Mouse (Mus musculus) kidney, adult 8-10 months (tissue): ENCODE measurements around the gene Gm572.

Experiments
- DNase-seq, 2 experiments: peaks; one replicate each; pipeline ENCODE4 v3.0.0; 2022

Gm572 gene

GRCm38 (mm10) chr4:148625756-148626622 is 17.1 kb upstream of the Gm572 start:
- peak in 1 of 2 experiments; percentile 50 for DNase-seq

- peak; percentile 94 to 96 for DNase-seq
Observed at GRCm38 (mm10) chr4:148626623-148627185, 16.4 kb upstream of the Gm572 start, which contains the start of gene Tardbp. Tardbp (minus strand) TSS chr4:148627019.

GRCm38 (mm10) chr4:148627246-148627645 is 15.9 kb upstream of the Gm572 start:
- no peak for DNase-seq

- DNase-seq = peak in 1 of 2 experiments; percentile 60
Observed at GRCm38 (mm10) chr4:148632013-148632692, 11.0 kb upstream of the Gm572 start.

GRCm38 (mm10) chr4:148633395-148634061 is 9.6 kb upstream of the Gm572 start:
- DNase-seq = no peak

- no peak for DNase-seq
Observed at GRCm38 (mm10) chr4:148635309-148635708, 7.8 kb upstream of the Gm572 start.

GRCm38 (mm10) chr4:148638302-148638701 is 4.8 kb upstream of the Gm572 start:
- no peak for DNase-seq

GRCm38 (mm10) chr4:148639455-148639854 is 3.7 kb upstream of the Gm572 start:
- DNase-seq = no peak

GRCm38 (mm10) chr4:148641121-148641520 is 2.0 kb upstream of the Gm572 start:
- peak; percentile 82 to 92 for DNase-seq

GRCm38 (mm10) chr4:148644157-148644511 is 1.0 kb downstream of the Gm572 start:
- peak; percentile 84 to 90 for DNase-seq

- DNase-seq = peak in 1 of 2 experiments; percentile 33
Observed at GRCm38 (mm10) chr4:148644926-148645325, 1.8 kb downstream of the Gm572 start.

GRCm38 (mm10) chr4:148646616-148647015 is 3.5 kb downstream of the Gm572 start:
- DNase-seq = no peak

GRCm38 (mm10) chr4:148649309-148649708 is 6.2 kb downstream of the Gm572 start:
- DNase-seq = no peak

- DNase-seq = peak; percentile 45 to 50
Observed at GRCm38 (mm10) chr4:148651045-148651444, 7.9 kb downstream of the Gm572 start.

GRCm38 (mm10) chr4:148654701-148655398 is 11.7 kb downstream of the Gm572 start:
- peak; percentile 52 to 70 for DNase-seq

GRCm38 (mm10) chr4:148656691-148657258 is 13.7 kb downstream of the Gm572 start:
- DNase-seq = no peak

GRCm38 (mm10) chr4:148657776-148658175 is 14.7 kb downstream of the Gm572 start:
- no peak for DNase-seq

- no peak for DNase-seq
Observed at GRCm38 (mm10) chr4:148660174-148660573, 17.1 kb downstream of the Gm572 start.

GRCm38 (mm10) chr4:148662168-148662965 is 19.2 kb downstream of the Gm572 start:
- DNase-seq = peak; percentile 58 to 81

GRCm38 (mm10) chr4:148663326-148663725 is 20.2 kb downstream of the Gm572 start:
- no peak for DNase-seq

- no peak for DNase-seq
Observed at GRCm38 (mm10) chr4:148664021-148664420, 20.9 kb downstream of the Gm572 start.
